Mouse (Mus musculus) myocyte (in vitro differentiated cells): ENCODE measurements around the gene Synj2. TPM values are rescaled to one million over a fixed set of nuclear protein-coding genes. Genes with fewer than 3 reads are reported as not detected.

Source experiments
- H3K27me3 ChIP-seq: one replicate; pipeline ENCODE4 v1.6.1; 2011; ENCODE audit not compliant: control insufficient read depth, insufficient read depth, insufficient read length
- H3K36me3 ChIP-seq: one replicate; pipeline ENCODE4 v1.6.1; 2011; ENCODE audit not compliant: control insufficient read depth, insufficient read depth
- H3K4me2 ChIP-seq: one replicate; pipeline ENCODE4 v1.6.1; 2011; ENCODE audit warnings: low read depth, control low read depth
- H3K4me3 ChIP-seq: one replicate; pipeline ENCODE4 v1.5.1; 2011; ENCODE audit warnings: mild to moderate bottlenecking, control low read depth, moderate library complexity
- H3K79me2 ChIP-seq: one replicate; pipeline ENCODE4 v1.6.1; 2011; ENCODE audit not compliant: control insufficient read depth, insufficient read depth
- H3ac ChIP-seq: one replicate; pipeline ENCODE4 v1.6.1; 2011; ENCODE audit not compliant: control insufficient read depth, insufficient read length
- CEBPB ChIP-seq: IDR thresholded peaks from 2 replicates; pipeline ENCODE4 v1.6.1; 2011; ENCODE audit warnings: mild to moderate bottlenecking, moderate library complexity; ENCODE audit not compliant: poor library complexity, insufficient read depth, severe bottlenecking
- E2F4 ChIP-seq: IDR thresholded peaks from one replicate; pipeline ENCODE4 v1.6.1; 2011; ENCODE audit warnings: mild to moderate bottlenecking, control low read depth, moderate library complexity; ENCODE audit not compliant: insufficient read depth
- MAX ChIP-seq: IDR thresholded peaks from one replicate; pipeline ENCODE4 v1.6.1; 2011; ENCODE audit warnings: low read depth, mild to moderate bottlenecking, control low read depth
- MYOD1 ChIP-seq, 3 experiments: IDR thresholded peaks; one replicate each; pipeline ENCODE4 v1.6.1; 2011; ENCODE audit warnings: control low read depth in 2 of 3, low read depth in 2 of 3, mild to moderate bottlenecking in 2 of 3, moderate library complexity in 1 of 3; ENCODE audit not compliant: insufficient read length in 2 of 3, control insufficient read depth in 1 of 3
- MYOG ChIP-seq, 3 experiments: IDR thresholded peaks; one replicate each; pipeline ENCODE4 v1.6.1; 2011; ENCODE audit warnings: control low read depth in 2 of 3, low read depth in 2 of 3, mild to moderate bottlenecking in 2 of 3; ENCODE audit not compliant: insufficient read length in 2 of 3, control insufficient read depth in 1 of 3, insufficient read depth in 1 of 3
- POLR2A ChIP-seq: IDR thresholded peaks from one replicate; pipeline ENCODE4 v1.6.1; 2011; ENCODE audit warnings: low read depth, mild to moderate bottlenecking, control low read depth, moderate library complexity; ENCODE audit not compliant: insufficient read length
- POLR2AphosphoS2 ChIP-seq: IDR thresholded peaks from one replicate; pipeline ENCODE4 v1.6.1; 2011; ENCODE audit warnings: low read depth, control low read depth; ENCODE audit not compliant: insufficient read length
- REST ChIP-seq: IDR thresholded peaks from one replicate; pipeline ENCODE4 v1.6.1; 2011; ENCODE audit warnings: mild to moderate bottlenecking, control low read depth, moderate library complexity; ENCODE audit not compliant: insufficient read depth, insufficient read length
- SRF ChIP-seq: IDR thresholded peaks from one replicate; pipeline ENCODE4 v1.6.1; 2011; ENCODE audit warnings: low read depth; ENCODE audit not compliant: control insufficient read depth, insufficient read length
- TCF12 ChIP-seq: IDR thresholded peaks from one replicate; pipeline ENCODE4 v1.6.1; 2011; ENCODE audit warnings: mild to moderate bottlenecking, control low read depth; ENCODE audit not compliant: poor library complexity, insufficient read depth, severe bottlenecking
- TCF3 ChIP-seq: IDR thresholded peaks from one replicate; pipeline ENCODE4 v1.6.1; 2011; ENCODE audit warnings: low read depth, control low read depth; ENCODE audit not compliant: insufficient read length
- USF1 ChIP-seq: IDR thresholded peaks from one replicate; pipeline ENCODE4 v1.6.1; 2011; ENCODE audit warnings: low read depth, mild to moderate bottlenecking, control low read depth, moderate library complexity
- polyA plus RNA-seq: library from polyadenylated mRNA; unstranded; fragments of >200 nt; fragmentation: generic; extraction: Trizol; gene quantifications from one replicate; pipeline ENCODE4 v1.2.1, GENCODE M21; 2012; ENCODE audit warnings: missing spikeins

Gene Synj2
- polyA plus RNA-seq, 1 experiment = 32.1 TPM

DNA sequence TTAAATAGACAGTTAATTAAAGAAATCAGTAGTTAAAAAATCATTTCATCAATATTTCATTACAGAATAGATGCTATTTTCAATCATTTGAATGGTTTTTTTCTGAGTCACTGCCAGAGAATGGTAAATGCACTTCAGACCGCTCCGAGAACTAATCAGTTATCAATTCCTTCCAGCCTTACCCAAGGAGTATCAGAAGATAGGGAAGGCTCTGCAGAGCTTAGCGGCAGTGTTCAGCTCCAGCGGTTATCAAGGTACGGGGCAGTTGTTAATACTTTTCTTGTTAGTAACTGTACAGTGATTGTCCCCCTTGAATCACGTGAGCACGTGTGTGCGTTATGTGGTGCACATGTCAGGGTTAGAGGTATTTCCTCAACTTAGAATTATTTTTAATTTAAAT, 19.1 kb upstream of the Synj2 start:
- TF ChIP-seq MYOG (IDR thresholded peaks at IDR 0.05; ENCODE audit: control insufficient read depth in 1 of 3, insufficient read depth in 1 of 3, insufficient read length in 2 of 3, low read depth in 2 of 3) = no peak
- no peak for TF ChIP-seq MAX
- TF ChIP-seq REST = no peak
- no peak for TF ChIP-seq USF1
- no peak for TF ChIP-seq TCF12
- no peak for TF ChIP-seq CEBPB
- no peak for TF ChIP-seq TCF3
- TF ChIP-seq POLR2AphosphoS2 = no peak
- TF ChIP-seq POLR2A = no peak
- TF ChIP-seq SRF = no peak
- no peak for TF ChIP-seq E2F4
- TF ChIP-seq MYOD1 (IDR thresholded peaks at IDR 0.05; ENCODE audit: control insufficient read depth in 1 of 3, insufficient read length in 2 of 3, low read depth in 2 of 3) = no peak
- H3K27me3 ChIP-seq = no peaks in the 10 kb centered on the region
- peaks cover 18% of the 10 kb centered on the region for H3K36me3 ChIP-seq
- H3K79me2 ChIP-seq = no peaks in the 10 kb centered on the region
- H3K4me2 ChIP-seq = no peak overlapping the region
- no peak overlapping the region for H3ac ChIP-seq
- H3K4me3 ChIP-seq = no peak overlapping the region

GRCm38 (mm10) chr17:5923281-5923680, 17.8 kb upstream of the Synj2 start:
- Histone ChIP-seq H3ac (no peak overlapping the region), H3K27me3 (no peaks in the 10 kb centered on the region)
- no peak for TF ChIP-seq CEBPB
- no peak for TF ChIP-seq MYOD1 (IDR thresholded peaks at IDR 0.05; ENCODE audit: control insufficient read depth in 1 of 3, insufficient read length in 2 of 3, low read depth in 2 of 3)
- no peak for TF ChIP-seq POLR2AphosphoS2
- TF ChIP-seq SRF = no peak
- no peak for TF ChIP-seq REST
- no peak for TF ChIP-seq USF1
- TF ChIP-seq MYOG (IDR thresholded peaks at IDR 0.05; ENCODE audit: control insufficient read depth in 1 of 3, insufficient read depth in 1 of 3, insufficient read length in 2 of 3, low read depth in 2 of 3) = no peak
- no peak for TF ChIP-seq POLR2A
- no peak for TF ChIP-seq TCF12
- TF ChIP-seq E2F4 = no peak
- TF ChIP-seq TCF3 = no peak
- TF ChIP-seq MAX = no peak

GRCm38 (mm10) chr17:5924238-5924637, 16.8 kb upstream of the Synj2 start:
- Histone ChIP-seq H3K79me2 (no peaks in the 10 kb centered on the region), H3K27me3 (no peaks in the 10 kb centered on the region), H3K4me3 (no peak overlapping the region), H3K36me3 (peaks cover 18% of the 10 kb centered on the region), H3K4me2 (no peak overlapping the region), H3ac (no peak overlapping the region)
- no peak for TF ChIP-seq CEBPB
- TF ChIP-seq USF1 = no peak
- no peak for TF ChIP-seq MAX
- no peak for TF ChIP-seq SRF
- no peak for TF ChIP-seq POLR2A
- TF ChIP-seq REST = no peak
- TF ChIP-seq POLR2AphosphoS2 = no peak
- TF ChIP-seq MYOD1 (IDR thresholded peaks at IDR 0.05; ENCODE audit: control insufficient read depth in 1 of 3, insufficient read length in 2 of 3, low read depth in 2 of 3) = no peak
- no peak for TF ChIP-seq TCF12

More at GRCm38 (mm10) chr17:5923281-5923680, 17.8 kb upstream of the Synj2 start:
- H3K4me2 ChIP-seq = no peak overlapping the region
- H3K79me2 ChIP-seq = no peaks in the 10 kb centered on the region
- H3K4me3 ChIP-seq = no peak overlapping the region
- H3K36me3 ChIP-seq = peaks cover 13% of the 10 kb centered on the region

GRCm38 (mm10) chr17:5926710-5927109, 14.4 kb upstream of the Synj2 start:
- no peak overlapping the region for H3K4me3 ChIP-seq
- H3K27me3 ChIP-seq = no peaks in the 10 kb centered on the region
- no peak for TF ChIP-seq MAX
- no peak for TF ChIP-seq CEBPB
- TF ChIP-seq USF1 = no peak
- TF ChIP-seq TCF12 = no peak
- no peak for TF ChIP-seq TCF3
- no peak for TF ChIP-seq REST
- TF ChIP-seq POLR2AphosphoS2 = no peak
- TF ChIP-seq MYOG (IDR thresholded peaks at IDR 0.05; ENCODE audit: control insufficient read depth in 1 of 3, insufficient read depth in 1 of 3, insufficient read length in 2 of 3, low read depth in 2 of 3) = no peak
- TF ChIP-seq SRF = no peak
- TF ChIP-seq E2F4 = no peak
- TF ChIP-seq POLR2A = no peak
- TF ChIP-seq MYOD1 (IDR thresholded peaks at IDR 0.05; ENCODE audit: control insufficient read depth in 1 of 3, insufficient read length in 2 of 3, low read depth in 2 of 3) = no peak
- no peak overlapping the region for H3ac ChIP-seq
- no peaks in the 10 kb centered on the region for H3K79me2 ChIP-seq
- H3K4me2 ChIP-seq = no peak overlapping the region
- H3K36me3 ChIP-seq = peaks cover 19% of the 10 kb centered on the region
